Mouse (Mus musculus): ENCODE data around the gene Ptprt. TPM values are rescaled to one million over a fixed set of nuclear protein-coding genes. Genes with fewer than 3 reads are reported as not detected.
A peak's percentile ranks its signal among the peaks of the same experiment; 100 is the strongest.

The Ptprt gene
- polyA plus RNA-seq, 1 experiment from 2014 or later, result 0.26 TPM

GRCm38 (mm10) chr2:161570236-161570995, 1090.5 kb downstream of the Ptprt start:
- H3K9me3 ChIP-seq (replicated peaks; ENCODE audit: control insufficient read depth, low read length), result no peaks in the 10 kb centered on the region
- WGBS, result 42% methylated on average over 10 of the region's 10 CpGs
- no peaks in the 10 kb centered on the region for H3K27me3 ChIP-seq (ENCODE audit: control insufficient read depth, insufficient read depth, low read length)
- no peaks in the 10 kb centered on the region for H3K36me3 ChIP-seq (ENCODE audit: control insufficient read depth, insufficient read depth, low read length)
- peak; percentile 58; the same call in 1 of the 2 replicates for ATAC-seq (ENCODE audit: insufficient read depth, low FRiP score)
- no peak overlapping the region for H3K4me2 ChIP-seq (ENCODE audit: low read depth, low read length)
- no peaks in the 10 kb centered on the region for H3K4me1 ChIP-seq (ENCODE audit: control insufficient read depth, insufficient read depth, low read length)
- H3K9ac ChIP-seq (ENCODE audit: low read length), result no peak overlapping the region
- H3K4me3 ChIP-seq (replicated peaks; ENCODE audit: low read length), result no peak overlapping the region
- no peak overlapping the region for H3K27ac ChIP-seq (ENCODE audit: low read length)

GRCm38 (mm10) chr2:161561502-161561901, 1099.4 kb downstream of the Ptprt start:
- Histone ChIP-seq H3K36me3 (ENCODE audit: control insufficient read depth, insufficient read depth, low read length) (no peaks in the 10 kb centered on the region), H3K9ac (ENCODE audit: low read length) (no peak overlapping the region), H3K4me1 (ENCODE audit: control insufficient read depth, insufficient read depth, low read length) (no peaks in the 10 kb centered on the region), H3K4me3 (replicated peaks; ENCODE audit: low read length) (no peak overlapping the region), H3K4me2 (ENCODE audit: low read depth, low read length) (no peak overlapping the region), H3K27ac (ENCODE audit: low read length) (no peak overlapping the region), H3K27me3 (ENCODE audit: control insufficient read depth, insufficient read depth, low read length) (no peaks in the 10 kb centered on the region), H3K9me3 (replicated peaks; ENCODE audit: control insufficient read depth, low read length) (no peaks in the 10 kb centered on the region)
- peak; percentile 60; the same call in 1 of the 2 replicates for ATAC-seq (ENCODE audit: insufficient read depth, low FRiP score)
- WGBS, result 61% methylated on average over 2 of the region's 2 CpGs

- Histone ChIP-seq H3K4me1 (ENCODE audit: control insufficient read depth, insufficient read depth, low read length) (no peaks in the 10 kb centered on the region), H3K36me3 (ENCODE audit: control insufficient read depth, insufficient read depth, low read length) (no peaks in the 10 kb centered on the region), H3K9ac (ENCODE audit: low read length) (no peak overlapping the region), H3K27me3 (ENCODE audit: control insufficient read depth, insufficient read depth, low read length) (no peaks in the 10 kb centered on the region), H3K9me3 (replicated peaks; ENCODE audit: control insufficient read depth, low read length) (no peaks in the 10 kb centered on the region), H3K4me2 (ENCODE audit: low read depth, low read length) (no peak overlapping the region), H3K4me3 (replicated peaks; ENCODE audit: low read length) (no peak overlapping the region), H3K27ac (ENCODE audit: low read length) (no peak overlapping the region)
- WGBS, result 76% methylated on average over 4 of the region's 4 CpGs
- ATAC-seq (ENCODE audit: insufficient read depth, low FRiP score), result no peak
These were observed 1103.1 kb downstream of the Ptprt start for GRCm38 (mm10) chr2:161557874-161558273.

- ATAC-seq (ENCODE audit: insufficient read depth, low FRiP score), result no peak
These were observed 1107.3 kb downstream of the Ptprt start for GRCm38 (mm10) chr2:161553651-161554050.

GRCm38 (mm10) chr2:161552011-161552410, 1108.9 kb downstream of the Ptprt start:
- no peaks in the 10 kb centered on the region for H3K36me3 ChIP-seq (ENCODE audit: control insufficient read depth, insufficient read depth, low read length)
- no peaks in the 10 kb centered on the region for H3K9me3 ChIP-seq (replicated peaks; ENCODE audit: control insufficient read depth, low read length)
- H3K4me2 ChIP-seq (ENCODE audit: low read depth, low read length), result no peak overlapping the region
- no peak for ATAC-seq (ENCODE audit: insufficient read depth, low FRiP score)
- no peaks in the 10 kb centered on the region for H3K4me1 ChIP-seq (ENCODE audit: control insufficient read depth, insufficient read depth, low read length)
- no peak overlapping the region for H3K4me3 ChIP-seq (replicated peaks; ENCODE audit: low read length)
- H3K27me3 ChIP-seq (ENCODE audit: control insufficient read depth, insufficient read depth, low read length), result no peaks in the 10 kb centered on the region
- no peak overlapping the region for H3K27ac ChIP-seq (ENCODE audit: low read length)
- no peak overlapping the region for H3K9ac ChIP-seq (ENCODE audit: low read length)
- 76% methylated on average over 2 of the region's 2 CpGs for WGBS

More at GRCm38 (mm10) chr2:161553651-161554050, 1107.3 kb downstream of the Ptprt start:
- H3K4me1 ChIP-seq (ENCODE audit: control insufficient read depth, insufficient read depth, low read length), result no peaks in the 10 kb centered on the region
- no peak overlapping the region for H3K27ac ChIP-seq (ENCODE audit: low read length)
- WGBS, result 79% methylated on average over 9 of the region's 9 CpGs
- H3K9ac ChIP-seq (ENCODE audit: low read length), result no peak overlapping the region
- H3K36me3 ChIP-seq (ENCODE audit: control insufficient read depth, insufficient read depth, low read length), result no peaks in the 10 kb centered on the region
- no peaks in the 10 kb centered on the region for H3K27me3 ChIP-seq (ENCODE audit: control insufficient read depth, insufficient read depth, low read length)
- H3K4me2 ChIP-seq (ENCODE audit: low read depth, low read length), result no peak overlapping the region
- H3K9me3 ChIP-seq (replicated peaks; ENCODE audit: control insufficient read depth, low read length), result no peaks in the 10 kb centered on the region
- H3K4me3 ChIP-seq (replicated peaks; ENCODE audit: low read length), result no peak overlapping the region

- Histone ChIP-seq H3K27me3 (ENCODE audit: control insufficient read depth, insufficient read depth, low read length) (no peaks in the 10 kb centered on the region), H3K4me1 (ENCODE audit: control insufficient read depth, insufficient read depth, low read length) (0 out of 2 replicates have a peak, but pooled peaks cover 7% of the 10 kb centered on the region), H3K4me3 (replicated peaks; ENCODE audit: low read length) (no peak overlapping the region), H3K36me3 (ENCODE audit: control insufficient read depth, insufficient read depth, low read length) (no peaks in the 10 kb centered on the region), H3K9me3 (replicated peaks; ENCODE audit: control insufficient read depth, low read length) (no peaks in the 10 kb centered on the region), H3K4me2 (ENCODE audit: low read depth, low read length) (no peak overlapping the region), H3K9ac (ENCODE audit: low read length) (no peak overlapping the region), H3K27ac (ENCODE audit: low read length) (no peak overlapping the region)
- WGBS, result 36% methylated on average over 5 of the region's 5 CpGs
- peak; percentile 40; the same call in 1 of the 2 replicates for ATAC-seq (ENCODE audit: insufficient read depth, low FRiP score)
These were observed 1111.4 kb downstream of the Ptprt start for GRCm38 (mm10) chr2:161549577-161549976.

GRCm38 (mm10) chr2:161547318-161547717, 1113.6 kb downstream of the Ptprt start:
- Histone ChIP-seq H3K4me1 (ENCODE audit: control insufficient read depth, insufficient read depth, low read length) (0 out of 2 replicates have a peak, but pooled peaks cover 7% of the 10 kb centered on the region), H3K27ac (ENCODE audit: low read length) (no peak overlapping the region), H3K27me3 (ENCODE audit: control insufficient read depth, insufficient read depth, low read length) (no peaks in the 10 kb centered on the region), H3K4me3 (replicated peaks; ENCODE audit: low read length) (no peak overlapping the region), H3K4me2 (ENCODE audit: low read depth, low read length) (no peak overlapping the region), H3K9ac (ENCODE audit: low read length) (no peak overlapping the region), H3K36me3 (ENCODE audit: control insufficient read depth, insufficient read depth, low read length) (no peaks in the 10 kb centered on the region), H3K9me3 (replicated peaks; ENCODE audit: control insufficient read depth, low read length) (no peaks in the 10 kb centered on the region)
- WGBS, result 90% methylated on average over 5 of the region's 5 CpGs
- no peak for ATAC-seq (ENCODE audit: insufficient read depth, low FRiP score)

- Histone ChIP-seq H3K4me3 (replicated peaks; ENCODE audit: low read length) (no peak overlapping the region), H3K4me1 (ENCODE audit: control insufficient read depth, insufficient read depth, low read length) (0 out of 2 replicates have a peak, but pooled peaks cover 7% of the 10 kb centered on the region), H3K36me3 (ENCODE audit: control insufficient read depth, insufficient read depth, low read length) (no peaks in the 10 kb centered on the region), H3K9ac (ENCODE audit: low read length) (no peak overlapping the region), H3K4me2 (ENCODE audit: low read depth, low read length) (no peak overlapping the region), H3K27me3 (ENCODE audit: control insufficient read depth, insufficient read depth, low read length) (no peaks in the 10 kb centered on the region), H3K9me3 (replicated peaks; ENCODE audit: control insufficient read depth, low read length) (no peaks in the 10 kb centered on the region), H3K27ac (ENCODE audit: low read length) (no peak overlapping the region)
- ATAC-seq (ENCODE audit: insufficient read depth, low FRiP score), result no peak
- 62% methylated on average over 4 of the region's 4 CpGs for WGBS
These were observed 1115.5 kb downstream of the Ptprt start for GRCm38 (mm10) chr2:161545406-161545805.

- Histone ChIP-seq H3K9me3 (replicated peaks; ENCODE audit: control insufficient read depth, low read length) (no peaks in the 10 kb centered on the region), H3K27me3 (ENCODE audit: control insufficient read depth, insufficient read depth, low read length) (no peaks in the 10 kb centered on the region), H3K4me2 (ENCODE audit: low read depth, low read length) (no peak overlapping the region), H3K9ac (ENCODE audit: low read length) (no peak overlapping the region), H3K4me3 (replicated peaks; ENCODE audit: low read length) (no peak overlapping the region), H3K4me1 (ENCODE audit: control insufficient read depth, insufficient read depth, low read length) (no peaks in the 10 kb centered on the region), H3K27ac (ENCODE audit: low read length) (no peak overlapping the region), H3K36me3 (ENCODE audit: control insufficient read depth, insufficient read depth, low read length) (no peaks in the 10 kb centered on the region)
- ATAC-seq (ENCODE audit: insufficient read depth, low FRiP score), result no peak
- 86% methylated on average over 7 of the region's 7 CpGs for WGBS
These were observed 1126.8 kb downstream of the Ptprt start for GRCm38 (mm10) chr2:161534151-161534550.

All from stomach, embryonic 16.5 days (tissue).